Mouse (Mus musculus): Measurements from ENCODE around the gene Gm4756.

- TF ChIP-seq CTCF (IDR thresholded peaks at IDR 0.05; ENCODE audit: control insufficient read depth, insufficient read depth, low read length) (no peak), POLR2A (IDR thresholded peaks at IDR 0.05; ENCODE audit: borderline replicate concordance, control insufficient read depth, low read depth, low read length) (no peak)
Measured at GRCm38 (mm10) chr12:72664020-72664734, 14.7 kb upstream of the Gm4756 start.

All from bone marrow, adult 2 months (tissue).